Mouse (Mus musculus) v-Abl transformed pro-B cells (cell line): ENCODE data around the gene Tcea2.

Experiments used
- in situ Hi-C, 2 experiments: fragments of 400-800 bp; cut with MboI; formaldehyde crosslinking; loops; one replicate each; pipeline ENCODE4 v1.15.1; 2025; ENCODE audit not compliant: unreplicated experiment in 2 of 2

The Tcea2 gene

DNA sequence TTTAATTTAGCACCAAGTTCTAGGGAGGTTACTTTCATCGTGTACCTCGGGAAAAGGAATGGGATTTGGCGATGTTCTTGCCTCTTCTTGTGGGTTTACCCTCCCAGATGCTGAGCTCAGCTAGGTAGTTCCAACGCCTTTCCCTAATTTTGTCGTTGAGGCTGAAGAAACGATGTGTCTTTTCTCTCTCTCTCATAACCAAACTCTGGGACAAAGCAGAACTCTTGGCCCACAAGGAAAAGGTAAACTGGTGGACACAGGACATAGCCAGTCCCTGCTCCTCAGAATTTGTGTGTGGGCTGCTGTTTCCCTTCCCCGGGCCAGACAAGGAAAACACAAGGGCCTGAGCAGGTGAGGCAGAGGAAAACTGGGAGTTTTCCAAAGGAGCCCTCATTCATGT is 8.1 kb upstream of the Tcea2 start:
- in situ Hi-C loops: loop anchor here in 1 of 2 experiments (10.0 kb wide), 1 partner anchor 277 kb away; no protein-coding TSS in a partner anchor

DNA sequence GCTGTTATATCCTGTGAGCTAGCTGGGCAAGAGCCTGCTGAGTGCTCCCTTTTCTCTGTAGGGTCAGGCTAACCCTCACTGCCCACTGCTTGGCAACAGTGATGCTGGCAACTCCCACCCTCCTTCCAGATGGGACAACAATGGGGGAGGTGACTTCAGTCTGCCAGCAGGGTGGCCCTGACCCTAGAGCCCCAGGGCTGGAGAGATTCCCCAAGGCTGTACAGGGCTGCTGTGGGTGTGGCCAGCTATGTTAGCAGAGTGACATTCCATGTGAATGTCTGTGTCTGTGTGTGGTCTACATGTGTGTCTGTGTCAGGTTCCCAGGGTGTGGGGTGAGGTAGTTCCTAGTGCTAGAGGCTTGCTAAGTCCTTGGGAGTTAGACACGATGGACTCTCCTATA is 6.6 kb upstream of the Tcea2 start:
- in situ Hi-C loops: loop anchor here in 1 of 2 experiments (10.0 kb wide), 1 partner anchor 279 kb away; no protein-coding TSS in a partner anchor

DNA sequence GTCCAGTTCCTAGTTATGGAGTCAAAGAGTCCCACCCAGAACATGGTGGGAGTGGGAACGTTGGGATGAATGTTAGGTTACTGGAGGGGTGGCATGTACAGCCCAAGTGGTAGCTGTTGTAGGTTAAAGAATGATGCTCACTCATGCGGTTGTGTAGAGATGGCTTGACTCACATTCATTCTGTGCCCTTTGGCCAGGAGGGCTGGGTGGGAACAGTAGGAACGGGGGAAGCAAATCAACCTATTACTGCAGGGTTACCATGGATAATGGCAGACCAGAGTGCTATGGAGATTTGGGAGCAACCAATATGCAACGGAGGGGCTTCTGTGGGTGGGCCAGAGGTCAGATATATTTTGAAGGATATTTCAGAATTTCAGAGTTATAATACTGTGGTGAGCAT is 5.2 kb upstream of the Tcea2 start:
- in situ Hi-C loops: loop anchor here (5.0 to 10.0 kb wide), 3 partner anchors 33 to 283 kb away; no protein-coding TSS in a partner anchor

DNA sequence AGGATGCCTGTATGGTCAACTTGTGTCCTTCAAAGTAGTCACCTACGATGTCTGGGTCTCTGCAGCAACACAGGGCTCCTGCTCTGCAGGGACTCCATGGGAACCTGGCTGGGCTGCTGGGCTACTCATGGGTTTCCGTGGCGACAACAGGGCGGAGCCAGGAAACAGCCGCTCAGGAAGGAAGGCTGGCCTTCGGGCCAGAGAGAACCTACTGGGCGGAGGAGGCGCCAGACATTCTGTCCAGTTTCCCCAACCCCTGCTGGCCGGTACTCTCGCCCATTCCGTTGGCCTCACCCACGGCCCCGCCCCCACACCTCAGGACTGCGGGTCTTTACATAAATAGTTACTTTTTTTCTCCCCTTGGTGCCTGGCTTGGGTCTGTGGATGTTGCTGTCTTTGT is 4.7 kb upstream of the Tcea2 start:
- in situ Hi-C loops: loop anchor here (5.0 to 10.0 kb wide), 3 partner anchors 33 to 283 kb away; no protein-coding TSS in a partner anchor

DNA sequence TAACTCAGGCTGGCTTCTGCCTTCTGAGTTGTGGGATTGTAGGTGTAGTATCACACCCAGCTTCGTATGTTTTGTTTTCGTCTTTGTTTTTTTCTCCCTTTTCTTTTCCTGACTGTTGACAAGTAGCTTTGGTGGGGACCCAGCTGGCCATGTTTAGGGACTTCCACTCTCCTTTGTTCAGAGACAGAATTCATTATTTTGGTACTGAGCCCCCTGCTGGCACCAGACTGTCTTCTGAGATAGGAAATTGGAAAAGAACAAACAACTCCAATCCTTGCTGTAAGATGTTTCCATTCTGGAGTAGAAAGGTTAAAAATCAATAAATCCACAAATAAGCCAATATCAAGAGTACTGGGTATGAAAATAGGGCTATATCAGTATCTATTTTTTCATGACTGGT is 3.7 kb upstream of the Tcea2 start:
- in situ Hi-C loops: loop anchor here (5.0 to 10.0 kb wide), 3 partner anchors 34 to 284 kb away; no protein-coding TSS in a partner anchor

DNA sequence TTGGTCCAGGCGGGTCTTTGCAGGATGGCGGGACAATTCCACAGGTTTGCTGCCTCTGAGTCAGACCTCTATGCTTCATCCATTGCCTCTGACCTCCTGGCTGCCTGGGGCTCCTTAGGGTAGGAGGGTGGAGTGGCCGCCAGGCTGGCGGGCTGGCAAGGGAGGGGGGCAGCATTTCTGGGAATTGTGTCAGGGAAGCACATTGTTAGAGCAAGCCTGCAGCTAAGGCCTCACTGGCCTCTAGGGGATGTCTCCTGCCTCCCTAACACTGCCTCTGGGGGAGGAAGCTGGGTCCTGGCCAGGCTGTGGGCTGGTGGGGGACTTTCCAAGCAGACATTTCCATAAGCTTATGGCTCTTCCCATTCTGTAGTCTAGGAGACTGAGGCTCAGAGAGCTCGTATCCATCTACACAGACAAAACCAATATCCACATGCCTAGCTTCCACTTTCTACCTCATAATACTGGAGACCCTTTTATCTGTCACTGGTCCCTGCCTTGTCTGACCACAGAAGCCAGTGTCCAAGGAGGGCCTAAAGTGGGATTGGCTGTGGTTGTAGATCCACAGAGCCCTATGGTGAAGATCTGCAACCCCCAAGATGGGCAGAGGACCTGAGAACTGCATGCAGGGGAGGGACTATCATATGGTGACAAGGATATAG is 2.9 kb upstream of the Tcea2 start:
- in situ Hi-C loops: loop anchor here (5.0 to 10.0 kb wide), 3 partner anchors 35 to 285 kb away; no protein-coding TSS in a partner anchor

DNA sequence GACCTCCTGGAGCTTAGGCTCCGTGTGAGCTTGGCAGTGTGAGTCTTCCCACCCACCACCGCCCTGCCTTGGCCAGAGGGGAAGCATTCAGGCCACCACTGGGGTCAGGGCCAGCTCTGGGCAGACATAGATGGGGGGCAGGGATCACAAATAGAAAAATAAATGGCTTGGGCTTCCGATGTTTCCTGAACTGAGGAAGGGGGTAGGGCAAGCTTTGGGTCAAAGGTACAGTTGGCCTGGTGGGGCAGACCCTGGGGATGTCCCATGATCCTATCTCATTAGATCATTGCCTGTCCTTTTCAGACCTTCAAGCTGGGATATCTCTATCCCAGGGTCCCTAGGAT is 2.4 kb upstream of the Tcea2 start:
- in situ Hi-C loops: loop anchor here (5.0 to 10.0 kb wide), 3 partner anchors 35 to 285 kb away; no protein-coding TSS in a partner anchor

DNA sequence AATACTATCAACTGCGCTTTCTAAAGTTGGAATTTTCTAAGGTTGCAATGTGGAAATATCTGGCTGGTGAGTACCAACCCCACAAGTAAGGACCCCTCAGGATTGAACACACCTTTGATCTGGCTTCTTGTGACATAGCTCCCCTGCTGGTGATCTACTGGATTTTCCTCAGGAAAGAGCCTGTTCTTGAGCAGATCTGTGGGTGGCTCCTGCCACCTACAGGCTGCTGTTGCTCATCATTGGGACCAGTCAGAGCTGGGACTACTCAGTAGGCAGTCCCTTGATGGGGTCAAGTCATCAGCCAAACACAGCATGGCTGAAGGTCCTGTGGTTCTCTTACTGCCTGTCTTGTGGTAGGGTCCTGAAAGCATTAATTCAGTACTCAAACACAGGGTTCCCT is 1.3 kb upstream of the Tcea2 start:
- in situ Hi-C loops: loop anchor here (5.0 to 10.0 kb wide), 3 partner anchors 36 to 286 kb away; no protein-coding TSS in a partner anchor

DNA sequence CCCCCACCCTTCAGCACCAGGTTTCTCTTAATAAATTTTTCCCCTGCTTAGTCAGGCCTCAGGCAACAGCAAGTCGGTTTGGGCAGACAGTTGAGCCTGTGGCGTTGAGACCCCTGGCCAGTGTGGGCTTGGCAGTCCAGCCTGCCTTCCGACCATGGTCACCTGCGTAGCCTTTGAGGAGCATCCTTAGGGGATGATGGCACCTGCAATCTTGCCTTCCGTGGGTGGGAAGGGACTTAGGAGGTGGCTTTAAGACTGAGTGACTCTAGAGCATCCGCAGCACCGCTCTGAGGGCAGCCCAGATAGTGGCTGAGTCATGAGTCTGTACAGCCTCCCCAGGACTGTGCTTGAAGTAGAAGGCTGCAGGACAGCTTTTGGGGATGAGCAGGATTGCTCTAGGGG is 607 bp downstream of the Tcea2 start:
- in situ Hi-C loops: loop anchor here in 1 of 2 experiments (10.0 kb wide), 1 partner anchor 184 kb away; the partner anchor contains the start of gene Polr3k

DNA sequence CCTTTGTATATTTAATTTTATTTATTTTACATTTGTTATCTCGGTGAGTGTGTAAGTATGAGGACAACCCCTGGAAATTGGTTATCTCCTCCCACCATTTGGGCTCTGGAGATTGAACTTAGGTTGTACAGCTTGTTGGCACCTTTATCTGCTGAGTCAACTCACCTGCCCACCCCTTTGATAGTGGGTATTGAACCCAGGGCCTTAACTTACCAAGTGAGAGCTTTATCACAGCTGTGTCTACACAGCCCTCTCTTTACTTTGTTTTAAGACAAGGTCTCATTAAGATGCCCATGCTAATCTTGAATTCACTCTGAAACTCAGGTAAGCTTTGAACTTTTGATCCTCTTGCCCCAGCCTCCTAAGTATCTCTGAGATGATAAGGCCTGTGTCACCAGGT is 1.9 kb downstream of the Tcea2 start:
- in situ Hi-C loops: loop anchor here in 1 of 2 experiments (10.0 kb wide), 1 partner anchor 183 kb away; the partner anchor contains the start of gene Polr3k

DNA sequence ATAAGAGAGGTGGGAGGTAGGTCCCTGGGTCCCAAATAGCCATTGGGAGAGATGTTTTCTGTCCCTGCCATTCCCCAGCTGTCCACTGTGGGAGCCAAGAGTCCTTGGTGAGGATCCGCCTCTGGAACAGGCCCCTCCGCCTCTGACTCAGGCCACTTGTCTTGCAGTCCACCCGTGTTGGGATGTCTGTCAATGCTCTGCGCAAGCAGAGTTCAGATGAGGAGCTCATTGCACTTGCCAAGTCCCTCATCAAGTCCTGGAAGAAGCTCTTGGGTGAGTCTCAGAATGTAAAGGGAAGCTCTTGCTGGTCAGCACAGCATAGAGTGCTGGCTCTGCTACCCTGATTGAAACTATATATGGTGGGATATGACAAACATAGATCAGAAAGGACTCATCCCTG is 3.3 kb downstream of the Tcea2 start:
- in situ Hi-C loops: loop anchor here in 1 of 2 experiments (10.0 kb wide), 1 partner anchor 181 kb away; the partner anchor contains the start of gene Polr3k

DNA sequence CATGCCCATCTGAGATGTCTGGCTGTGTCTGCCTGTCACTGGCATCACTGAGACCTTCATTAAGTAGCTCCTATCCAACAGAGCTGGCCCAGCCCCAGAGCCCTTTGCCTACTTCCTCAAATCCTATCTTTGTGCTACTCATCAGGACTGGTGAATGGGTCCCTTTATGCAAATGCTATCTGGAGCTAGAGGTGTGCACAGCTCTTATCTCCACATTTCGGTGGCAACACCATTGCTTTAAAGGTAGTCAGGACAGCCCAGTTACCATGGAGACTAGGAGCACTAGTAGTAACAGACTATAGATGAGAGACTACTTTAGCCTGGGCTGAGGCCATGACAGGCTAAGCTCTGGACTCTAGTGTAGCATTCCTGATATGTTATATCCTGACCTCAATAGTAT is 4.6 kb downstream of the Tcea2 start:
- in situ Hi-C loops: loop anchor here in 1 of 2 experiments (10.0 kb wide), 1 partner anchor 180 kb away; the partner anchor contains the start of gene Polr3k

DNA sequence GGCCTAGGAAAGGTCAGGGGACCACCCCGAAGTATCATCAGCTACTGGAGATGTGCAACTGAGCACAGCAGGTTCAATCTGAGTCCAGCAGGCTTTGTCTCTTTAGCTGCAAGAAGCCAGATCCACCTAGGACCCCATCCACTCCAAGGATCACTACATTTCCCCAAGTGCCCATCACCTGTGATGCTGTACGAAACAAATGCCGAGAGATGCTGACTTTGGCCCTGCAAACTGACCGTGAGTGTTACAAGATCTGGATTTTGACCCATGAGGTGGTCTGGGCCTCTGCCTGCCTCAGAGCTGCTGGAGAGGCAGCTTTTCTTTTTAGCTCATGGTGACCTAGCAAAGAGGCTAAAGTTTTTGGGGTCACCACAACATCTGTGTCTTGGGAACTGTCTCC is 5.6 kb downstream of the Tcea2 start:
- in situ Hi-C loops: loop anchor here in 1 of 2 experiments (10.0 kb wide), 1 partner anchor 179 kb away; the partner anchor contains the start of gene Polr3k

DNA sequence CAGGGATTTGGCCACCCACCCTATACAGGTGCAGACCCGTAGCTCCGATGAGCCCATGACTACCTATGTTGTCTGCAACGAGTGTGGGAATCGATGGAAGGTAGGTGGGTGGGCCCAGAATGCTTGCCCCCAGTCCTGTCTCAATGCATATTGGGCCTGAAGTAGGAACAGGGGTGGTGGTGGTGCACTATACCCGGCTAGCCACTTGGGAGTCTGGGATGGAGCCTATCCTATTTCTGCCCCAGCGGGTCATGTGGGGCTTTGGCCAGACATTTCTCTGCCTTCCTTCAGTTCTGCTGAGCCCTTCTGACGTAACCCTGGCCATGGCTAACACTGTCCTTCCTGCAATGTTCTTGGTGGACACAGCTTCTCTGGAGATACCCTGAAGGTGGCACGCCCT is 7.5 kb downstream of the Tcea2 start:
- in situ Hi-C loops: loop anchor here in 1 of 2 experiments (10.0 kb wide), 1 partner anchor 177 kb away; the partner anchor contains the start of gene Polr3k

DNA sequence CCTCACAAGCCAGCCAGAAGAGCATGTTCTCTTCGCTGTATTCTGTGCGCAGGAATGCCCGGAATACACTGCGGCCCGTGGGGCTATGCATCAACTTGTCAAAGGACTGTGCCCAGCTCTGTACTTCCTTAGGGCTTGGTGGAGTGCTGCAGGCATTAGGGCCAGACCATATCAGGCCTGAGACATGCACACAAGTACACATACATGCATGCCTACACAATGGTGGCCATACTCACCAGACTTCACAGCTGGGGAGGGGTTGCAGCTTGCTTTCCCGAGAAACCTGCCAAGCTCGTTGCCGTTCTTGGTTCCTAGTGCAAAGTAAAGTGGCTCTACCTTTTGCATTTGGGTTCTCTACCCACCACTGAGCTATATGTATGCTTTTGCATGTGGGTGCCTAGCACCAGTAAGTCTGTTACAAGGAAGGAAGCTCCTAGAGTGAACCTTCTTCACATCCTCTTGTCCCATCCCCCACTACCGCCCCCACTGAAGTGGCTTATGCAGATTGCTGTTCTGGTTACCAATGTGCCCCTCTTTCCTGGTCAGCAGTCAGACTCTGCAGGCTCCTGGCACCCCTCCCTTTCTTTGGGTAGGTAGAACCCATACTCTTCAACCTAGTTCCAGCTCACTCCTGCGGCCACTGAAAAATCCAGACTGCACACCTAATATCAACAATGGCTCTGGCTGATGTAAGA is 9.5 kb downstream of the Tcea2 start:
- in situ Hi-C loops: loop anchor here (10.0 kb wide), 2 partner anchors 175 to 505 kb away; partner anchors contain the start of genes Polr3k (in 1 of the 2) and Ppdpf (in 1 of the 2)

DNA sequence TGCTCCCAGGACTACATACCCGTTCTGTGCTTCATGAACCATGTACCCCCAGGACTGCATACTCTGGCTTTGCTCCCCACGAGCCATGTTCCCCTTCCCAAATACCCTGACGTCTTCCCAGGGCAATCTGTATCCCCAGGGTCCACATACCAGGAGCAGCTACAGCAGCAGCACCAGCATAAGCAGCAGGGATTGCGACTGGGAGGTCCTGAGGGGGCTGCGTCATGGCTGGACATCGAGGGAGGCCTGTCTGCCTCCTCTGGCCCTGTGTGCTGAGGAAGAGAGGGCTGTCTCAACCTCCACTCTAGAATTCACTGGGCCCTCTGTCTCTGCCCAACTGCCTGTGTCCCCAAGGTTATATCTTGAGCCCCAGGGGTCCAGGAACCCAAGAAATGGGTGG is 11.0 kb downstream of the Tcea2 start:
- in situ Hi-C loops: loop anchor here in 1 of 2 experiments (10.0 kb wide), 1 partner anchor 506 kb away; the partner anchor contains the start of gene Ppdpf

DNA sequence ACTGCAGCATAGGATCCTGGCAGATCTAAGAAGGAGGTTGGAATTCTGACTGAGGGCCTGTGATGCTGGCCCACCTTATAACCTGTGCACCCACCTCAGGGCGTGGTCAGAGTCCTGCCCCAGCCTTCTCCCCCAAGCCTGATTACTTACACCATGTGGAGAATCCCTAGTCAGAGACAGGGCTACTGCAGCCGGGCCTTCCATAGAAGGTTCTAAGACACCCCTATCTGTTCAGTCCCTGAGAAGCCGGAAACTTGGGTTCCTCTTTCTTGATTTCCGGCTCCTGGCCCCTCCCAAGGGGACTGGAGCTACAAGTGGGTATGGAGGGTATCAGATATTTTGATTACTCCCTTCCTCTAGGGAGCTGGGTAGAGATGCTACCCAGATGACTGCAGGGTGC is 11.5 kb downstream of the Tcea2 start:
- in situ Hi-C loops: loop anchor here in 1 of 2 experiments (10.0 kb wide), 1 partner anchor 507 kb away; the partner anchor contains the start of gene Ppdpf

DNA sequence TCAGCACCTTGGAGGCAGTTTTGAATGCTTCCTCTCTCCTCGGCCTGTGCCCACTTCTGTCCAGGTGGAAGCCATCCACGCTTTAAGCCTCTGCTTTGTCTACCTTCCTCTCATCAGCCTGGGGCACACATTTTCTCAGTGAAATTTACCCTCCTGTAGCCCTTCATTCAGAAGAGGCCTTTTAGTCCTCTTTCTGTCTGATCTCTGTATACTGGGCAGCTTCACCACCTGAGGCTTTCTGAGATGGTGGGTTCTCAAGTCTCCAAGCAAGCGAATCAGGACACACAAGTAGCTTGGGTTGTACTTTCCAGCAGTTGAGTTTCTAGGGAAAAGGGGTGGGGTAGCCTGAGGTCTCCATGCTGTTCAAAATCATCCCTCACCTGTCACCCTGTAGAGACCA is 12.2 kb downstream of the Tcea2 start:
- in situ Hi-C loops: loop anchor here in 1 of 2 experiments (10.0 kb wide), 1 partner anchor 508 kb away; the partner anchor contains the start of gene Ppdpf

DNA sequence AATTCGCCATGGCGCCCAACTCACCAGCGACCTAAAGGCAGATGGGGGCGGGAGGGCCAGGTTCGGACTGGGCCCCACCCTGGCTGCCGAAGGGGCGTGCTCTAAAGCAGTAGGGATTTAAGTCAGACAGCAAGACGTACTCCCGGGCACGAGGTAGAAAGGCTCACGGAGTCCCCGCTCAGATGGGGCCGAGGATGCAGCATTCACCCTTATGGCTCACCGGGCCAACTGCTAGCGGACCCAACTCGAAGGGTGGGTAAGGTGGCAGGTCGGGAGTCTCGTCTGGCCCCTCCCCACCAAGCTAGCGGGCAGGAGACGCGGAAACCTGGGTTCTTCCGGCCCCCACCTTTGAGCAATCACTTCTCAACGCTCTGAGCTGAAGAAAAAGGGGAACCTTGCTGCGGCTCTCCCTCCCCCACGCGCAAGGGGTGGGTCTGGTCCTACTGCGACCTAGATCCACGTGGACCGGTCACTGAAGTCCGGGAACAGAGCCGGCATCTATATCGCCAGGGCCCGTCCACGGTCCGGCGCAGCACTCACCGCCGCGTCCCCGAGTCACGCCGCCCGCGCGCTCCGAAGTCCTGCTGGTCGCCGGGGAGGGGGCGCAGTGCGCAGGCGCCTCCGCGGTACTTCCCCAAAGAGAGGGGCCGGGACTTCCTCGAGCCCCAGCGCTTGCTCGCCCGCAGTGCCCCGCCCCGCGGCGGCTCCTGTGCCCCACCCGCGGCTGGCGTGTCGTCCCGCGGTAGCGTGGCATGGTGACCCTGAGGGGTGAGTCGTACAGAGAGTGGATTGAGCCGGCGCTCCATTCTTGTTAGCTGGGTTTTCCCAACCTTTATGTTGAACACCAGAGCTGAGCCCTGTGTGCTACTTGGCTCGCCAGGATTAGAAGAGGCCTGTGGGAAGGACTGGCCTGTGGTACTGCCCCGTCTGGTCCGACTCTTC is 13.5 kb downstream of the Tcea2 start, which contains the start of gene Rgs19:
Gene Rgs19, minus strand, starts transcription at position 639 of the 942 bp plus-strand sequence.
- in situ Hi-C loops: loop anchor here in 1 of 2 experiments (10.0 kb wide), 1 partner anchor 509 kb away; the partner anchor contains the start of gene Ppdpf
